ENCODE assay signal across 8 mouse cellular contexts in genomic region chr14:31131272-31131821, GRCm38 (mm10). TPM values are rescaled to one million over a fixed set of nuclear protein-coding genes. Genes with fewer than 3 reads are reported as not detected.
DNase-seq lines count a peak whose midpoint lies in the region; ATAC-seq and TF ChIP-seq lines count a peak whose summit lies in the region.

No protein-coding gene starts in this region.

- no peak overlapping the region for H3K27ac ChIP-seq in left cerebral cortex, adult 2 months
- peak overlapping the region; percentile 82 for H3K27ac ChIP-seq in liver, embryonic 13.5 days

- DNase-seq in left cerebral cortex, adult 2 months (ENCODE audit: extremely low spot score in 1 of 2, low spot score in 2 of 2) = no peak
- no peak for DNase-seq in left cerebral cortex, postnatal 25 days (ENCODE audit: low spot score in 2 of 2)
- peak; percentile 33 for DNase-seq in brain, adult 2 months (ENCODE audit: low read depth, low spot score)
- peak; percentile 44 for DNase-seq in heart, postnatal 4 days
- no peak for DNase-seq in liver, embryonic 13.5 days
- DNase-seq in splenic B cell, adult 2 months (ENCODE audit: low read depth, low spot score) = peak; percentile 18
- DNase-seq in right cerebral cortex, adult 2 months (ENCODE audit: low spot score in 2 of 2) = no peak
- DNase-seq in urinary bladder, adult 18-20 months (ENCODE audit: low spot score in 2 of 2) = no peak

- peak overlapping the region; percentile 99 for H3K4me2 ChIP-seq in liver, embryonic 13.5 days

- no peaks in the 10 kb centered on the region for H3K9me3 ChIP-seq in liver, embryonic 13.5 days (replicated peaks)

- under 1% methylated on average over 43 of the region's 43 CpGs for WGBS in liver, embryonic 13.5 days (ENCODE audit: insufficient replicate concordance)

- peak overlapping the region; percentile 45 for H3K4me3 ChIP-seq in left cerebral cortex, adult 2 months
- H3K4me3 ChIP-seq in liver, embryonic 13.5 days (replicated peaks) = peak overlapping the region; percentile 87

- peaks cover 24% of the 10 kb centered on the region for H3K36me3 ChIP-seq in liver, embryonic 13.5 days
- H3K36me3 ChIP-seq in splenic B cell, adult 2 months (ENCODE audit: control insufficient read depth, insufficient read depth, low read length, poor library complexity, severe bottlenecking) = no peaks in the 10 kb centered on the region

- no peak; the same call in 1 of the 2 replicates for ATAC-seq in liver, embryonic 13.5 days (ENCODE audit: low read depth)

- no peak for TF ChIP-seq CTCF in left cerebral cortex, adult 2 months (IDR thresholded peaks at IDR 0.05)

- H3K27me3 ChIP-seq in liver, embryonic 13.5 days = no peaks in the 10 kb centered on the region
- H3K27me3 ChIP-seq in splenic B cell, adult 2 months (ENCODE audit: control insufficient read depth, insufficient read depth, low read length, poor library complexity, severe bottlenecking) = no peaks in the 10 kb centered on the region

- peak overlapping the region; percentile 94 for H3K9ac ChIP-seq in liver, embryonic 13.5 days

- peaks cover 62% of the 10 kb centered on the region for H3K4me1 ChIP-seq in liver, embryonic 13.5 days (replicated peaks)

- intact Hi-C loops in left cerebral cortex, adult 2 months (cut with DNase I) = loop anchor here (5.0 kb wide), 1 partner anchor 66 kb away; no protein-coding TSS in a partner anchor
- intact Hi-C loops in left cerebral cortex, postnatal 25 days (cut with DNase I) = loop anchor here (5.0 kb wide), 1 partner anchor 61 kb away; no protein-coding TSS in a partner anchor

RNA-seq across cellular contexts. Expression of gene Nt5dc2, which starts 0.5 kb away (rescaled TPM):
- total RNA-seq in left cerebral cortex, adult 2 months (2021) = 1 to 10 TPM; 2.5 to 2.8 TPM
- 1 to 10 TPM; 3.3 to 4.1 TPM for total RNA-seq in left cerebral cortex, postnatal 25 days (2021)
- 10 to 100 TPM; 91.8 to 93.8 TPM for total RNA-seq in heart, postnatal 4 days (2021)
- polyA plus RNA-seq in liver, embryonic 13.5 days (2015; fragmentation: Nextera tagmentation; extraction: Ambion mirVana) = 174 and 196 TPM in 2 replicates

RNA-seq across cellular contexts. Expression of gene Smim4, which starts 2.6 kb away (rescaled TPM):
- total RNA-seq in left cerebral cortex, adult 2 months (2021) = 10 to 100 TPM; 21.9 to 23.5 TPM
- 10 to 100 TPM; 20.4 to 28.4 TPM for total RNA-seq in left cerebral cortex, postnatal 25 days (2021)
- 10 to 100 TPM; 80.5 to 91.4 TPM for total RNA-seq in heart, postnatal 4 days (2021)
- polyA plus RNA-seq in liver, embryonic 13.5 days (2015; fragmentation: Nextera tagmentation; extraction: Ambion mirVana) = 81.6 and 90.8 TPM in 2 replicates

RNA-seq across cellular contexts. Expression of gene Stab1, which starts 37.1 kb away (rescaled TPM):
- 10 to 100 TPM; 21.2 to 29.4 TPM for total RNA-seq in left cerebral cortex, adult 2 months (2021)
- 10 to 100 TPM; 19.8 to 30.3 TPM for total RNA-seq in left cerebral cortex, postnatal 25 days (2021)
- 10 to 100 TPM; 77.1 to 84.3 TPM for total RNA-seq in heart, postnatal 4 days (2021)
- polyA plus RNA-seq in liver, embryonic 13.5 days (2015; fragmentation: Nextera tagmentation; extraction: Ambion mirVana) = 18.5 and 19.2 TPM in 2 replicates

Comparison
In these comparisons a context has a peak if more than half of its experiments do, and no peak if none do; other contexts are left out.
1. DNase-seq: peak in brain, adult 2 months (single experiment), heart, postnatal 4 days (single experiment) and splenic B cell, adult 2 months (single experiment); none in left cerebral cortex, adult 2 months (0 of 2), left cerebral cortex, postnatal 25 days (0 of 2), liver, embryonic 13.5 days (single experiment), right cerebral cortex, adult 2 months (0 of 2) and urinary bladder, adult 18-20 months (0 of 2).
2. RNA of gene Nt5dc2, which starts 0.5 kb away (total RNA-seq): 91.8 to 93.8 TPM in heart, postnatal 4 days; 3.3 to 4.1 TPM in left cerebral cortex, postnatal 25 days and 2.5 to 2.8 TPM in left cerebral cortex, adult 2 months; every median in the first group is over 10 times any median in the second.